Mouse (Mus musculus) left cerebral cortex, postnatal 36 days (tissue): ENCODE results near the gene Adck1. TPM values are rescaled to one million over a fixed set of nuclear protein-coding genes. Genes with fewer than 3 reads are reported as not detected.
"Not testable (repeated sequence)": the region's sequence is repeated elsewhere in the genome, so short reads cannot be mapped to it uniquely, and the experiment has no call there.

ENCODE experiments used
- DNase-seq, 2 experiments: peaks; one replicate each; pipeline ENCODE4 v3.0.0; 2021 to 2022; ENCODE audit warnings: low spot score in 2 of 2, mixed read lengths in 1 of 2
- intact Hi-C: fragments of 180-260 bp; cut with DNase I; formaldehyde crosslinking; loops from one replicate; pipeline ENCODE4 v1.15.1; 2025
- total RNA-seq, 2 experiments: library from RNA; stranded (reverse); gene quantifications; 2 replicates each; pipeline ENCODE4 v1.2.3; 2021

Adck1 gene
- 10 to 100 TPM; 31.5 to 33.4 TPM for total RNA-seq

- DNase-seq, result peak; percentile 91 to 94
- intact Hi-C loops, result no loop called here
These were observed at the start of gene Adck1 for GRCm38 (mm10) chr12:88360441-88361119. TSS of gene Adck1 (plus strand) at chr12:88360554.

GRCm38 (mm10) chr12:88314556-88314955, 45.8 kb upstream of the Adck1 start:
- intact Hi-C loops, result no loop called here
- no peak for DNase-seq

- intact Hi-C loops, DNase-seq: not testable (repeated sequence)
These were observed 36.4 kb upstream of the Adck1 start, which contains the start of gene Gm5039 for GRCm38 (mm10) chr12:88323926-88324325. TSS of gene Gm5039 (minus strand) at chr12:88324026.

- DNase-seq, intact Hi-C loops: not testable (repeated sequence)
These were observed 23.5 kb upstream of the Adck1 start for GRCm38 (mm10) chr12:88336662-88337413.

- DNase-seq, intact Hi-C loops: not testable (repeated sequence)
These were observed 19.1 kb upstream of the Adck1 start for GRCm38 (mm10) chr12:88341286-88341685.

GRCm38 (mm10) chr12:88354182-88354702, 6.1 kb upstream of the Adck1 start:
- DNase-seq, result no peak
- intact Hi-C loops, result no loop called here

- intact Hi-C loops, result no loop called here
These were observed 729 bp downstream of the Adck1 start for GRCm38 (mm10) chr12:88361120-88361445.

GRCm38 (mm10) chr12:88367673-88368072, 7.3 kb downstream of the Adck1 start:
- no peak for DNase-seq
- intact Hi-C loops, result no loop called here

More at GRCm38 (mm10) chr12:88361120-88361445, 729 bp downstream of the Adck1 start:
- no peak for DNase-seq

GRCm38 (mm10) chr12:88368618-88369017, 8.3 kb downstream of the Adck1 start:
- intact Hi-C loops, result no loop called here
- DNase-seq, result no peak

- DNase-seq, intact Hi-C loops: not testable (repeated sequence)
These were observed 9.3 kb downstream of the Adck1 start for GRCm38 (mm10) chr12:88369690-88370089.

- not testable (repeated sequence) for DNase-seq
These were observed 10.0 kb downstream of the Adck1 start for GRCm38 (mm10) chr12:88370321-88370720.

GRCm38 (mm10) chr12:88372018-88372417, 11.7 kb downstream of the Adck1 start:
- no peak for DNase-seq
- intact Hi-C loops, result no loop called here

More at GRCm38 (mm10) chr12:88370321-88370720, 10.0 kb downstream of the Adck1 start:
- intact Hi-C loops, result not testable (repeated sequence)

GRCm38 (mm10) chr12:88376820-88377219, 16.5 kb downstream of the Adck1 start:
- DNase-seq, result no peak
- intact Hi-C loops, result no loop called here

- intact Hi-C loops, result no loop called here
- DNase-seq, result no peak
These were observed 17.9 kb downstream of the Adck1 start for GRCm38 (mm10) chr12:88378256-88378655.

- no peak for DNase-seq
- intact Hi-C loops, result no loop called here
These were observed 28.5 kb downstream of the Adck1 start for GRCm38 (mm10) chr12:88388832-88389231.

- intact Hi-C loops, result no loop called here
- no peak for DNase-seq
These were observed 38.3 kb downstream of the Adck1 start for GRCm38 (mm10) chr12:88398658-88399057.

- DNase-seq, result no peak
- intact Hi-C loops, result loop anchor here (10.0 kb wide), 3 partner anchors 301 to 981 kb away; no protein-coding TSS in a partner anchor
These were observed 43.2 kb downstream of the Adck1 start for GRCm38 (mm10) chr12:88403541-88403940.

- intact Hi-C loops, result loop anchor here (5.0 to 10.0 kb wide), 4 partner anchors 172 to 980 kb away; no protein-coding TSS in a partner anchor
These were observed 44.8 kb downstream of the Adck1 start for GRCm38 (mm10) chr12:88405113-88405512.

GRCm38 (mm10) chr12:88407996-88408322, 47.6 kb downstream of the Adck1 start:
- intact Hi-C loops, result loop anchor here (5.0 to 10.0 kb wide), 4 partner anchors 169 to 977 kb away; no protein-coding TSS in a partner anchor
- no peak for DNase-seq

More at GRCm38 (mm10) chr12:88405113-88405512, 44.8 kb downstream of the Adck1 start:
- peak; percentile 58 to 70 for DNase-seq

- DNase-seq, result no peak
These were observed 48.1 kb downstream of the Adck1 start for GRCm38 (mm10) chr12:88408323-88409047.

More at GRCm38 (mm10) chr12:88408323-88409047, 48.1 kb downstream of the Adck1 start:
- intact Hi-C loops, result loop anchor here (5.0 to 10.0 kb wide), 4 partner anchors 169 to 976 kb away; no protein-coding TSS in a partner anchor
